Comparison of ENCODE assay signal across 12 mouse cellular contexts in the genomic region with DNA sequence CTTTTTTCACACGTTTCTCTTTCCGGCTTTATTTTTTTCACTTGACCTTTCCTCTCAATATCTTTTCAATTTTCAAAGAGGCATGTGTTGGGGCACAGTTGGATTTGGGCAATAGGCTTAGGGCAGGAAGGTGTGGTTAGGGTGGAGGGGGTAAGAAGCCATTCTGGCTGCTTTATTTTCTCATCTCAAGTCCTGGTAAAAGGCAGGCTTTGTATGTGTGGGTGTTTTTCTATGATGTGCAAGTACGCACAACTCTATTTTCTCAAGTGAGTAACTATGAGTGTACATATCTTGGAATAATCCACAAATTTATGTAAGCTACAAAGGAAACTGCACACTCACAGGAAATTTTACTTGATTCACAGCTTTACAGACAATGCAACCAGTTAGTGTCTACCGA.
"Had no signal": no experiment of that assay in that cellular context is flagged by ENCODE, and none has a peak within 500 bp of the region (broad histone marks: within the 10 kb centered on the region; RNA-seq: fewer than 3 reads in every experiment).

No protein-coding gene starts in this region.

- ATAC-seq: midbrain, embryonic 15.5 days had no signal

- DNase-seq: kidney, postnatal 10 days; kidney, postnatal 4 days; left cerebral cortex, postnatal 4 days; lung, adult 18-20 months; lung, postnatal 36 days; thymus, postnatal 4 days had no signal

- H3K27ac ChIP-seq: layer of hippocampus, adult 2 months; limb, embryonic 13.5 days; liver, embryonic 14.5 days; midbrain, embryonic 15.5 days; stomach, postnatal 0 days had no signal

- H3K4me3 ChIP-seq: layer of hippocampus, adult 2 months; limb, embryonic 13.5 days; megakaryocyte, embryonic 14.5 days; midbrain, embryonic 15.5 days had no signal
